Mouse (Mus musculus) midbrain, postnatal 0 days (tissue): ENCODE measurements around the gene Ipmk. TPM values are rescaled to one million over a fixed set of nuclear protein-coding genes. Genes with fewer than 3 reads are reported as not detected.
A peak's percentile ranks its signal among the peaks of the same experiment; 100 is the strongest.

ENCODE experiments used
- ATAC-seq: fragments of 200-750 bp; cut with Nextera tagmentation; 2 replicates; pipeline ENCODE4 v1.8.0; 2017; ENCODE audit warnings: moderate number of reproducible peaks, mild to moderate bottlenecking, moderate TSS enrichment, moderate library complexity; ENCODE audit not compliant: low FRiP score
- DNase-seq: peaks from one replicate; pipeline ENCODE4 v3.0.0-alpha.2; 2015; ENCODE audit warnings: low spot score
- H3K27ac ChIP-seq: fragments of 300-500 bp; sonication (generic); 2 replicates; pipeline ENCODE4 v1.5.1; 2014; ENCODE audit warnings: low read depth, mild to moderate bottlenecking, low read length, mixed read lengths
- H3K27me3 ChIP-seq: fragments of 300-500 bp; sonication (generic); 2 replicates; pipeline ENCODE4 v1.6.1; 2014; ENCODE audit warnings: low read length, control low read depth, mixed read lengths; ENCODE audit not compliant: insufficient read depth
- H3K36me3 ChIP-seq: fragments of 300-500 bp; sonication (generic); 2 replicates; pipeline ENCODE4 v1.6.1; 2014; ENCODE audit warnings: low read length, control low read depth, mixed read lengths; ENCODE audit not compliant: insufficient read depth
- H3K4me1 ChIP-seq: fragments of 300-500 bp; sonication (generic); 2 replicates; pipeline ENCODE4 v1.6.1; 2014; ENCODE audit warnings: mild to moderate bottlenecking, control low read depth, antibody characterized with exemption, low read length, mixed read lengths; ENCODE audit not compliant: insufficient read depth
- H3K4me2 ChIP-seq: fragments of 300-500 bp; sonication (generic); 2 replicates; pipeline ENCODE4 v1.6.1; 2014; ENCODE audit warnings: low read depth, mild to moderate bottlenecking, low read length, mixed read lengths; ENCODE audit not compliant: poor library complexity, severe bottlenecking
- H3K4me3 ChIP-seq: fragments of 300-500 bp; sonication (generic); 2 replicates; pipeline ENCODE4 v1.5.1; 2014; ENCODE audit warnings: low read depth, mild to moderate bottlenecking, low read length, moderate library complexity
- H3K9ac ChIP-seq: fragments of 300-500 bp; sonication (generic); replicated peaks from 2 replicates; pipeline ENCODE4 v1.6.1; 2014; ENCODE audit warnings: mild to moderate bottlenecking, low read length, moderate library complexity, mixed read lengths; ENCODE audit not compliant: poor library complexity, severe bottlenecking
- H3K9me3 ChIP-seq: fragments of 300-500 bp; sonication (generic); 2 replicates; pipeline ENCODE4 v1.6.1; 2016; ENCODE audit warnings: low read length, control low read depth
- CTCF ChIP-seq: IDR thresholded peaks from 2 replicates; pipeline ENCODE4 v1.5.1; 2016; ENCODE audit warnings: antibody characterized with exemption, mild to moderate bottlenecking
- WGBS: fragments of 180-500 bp; shearing (Covaris S2); extraction: QIAGEN DNeasy Blood & Tissue Kit; methylation state at CpG from one replicate; pipeline ENCODE4 v1.1.7; 2014; 5-methylcytosine and 5-hydroxymethylcytosine counted together
- polyA plus RNA-seq: library from polyadenylated mRNA; unstranded; fragments of >200 nt; fragmentation: Nextera tagmentation; extraction: Ambion mirVana; gene quantifications from 2 replicates; pipeline ENCODE4 v1.2.1, GENCODE M21; 2015
- total RNA-seq: library from RNA; depleted of rRNA; stranded (reverse); fragments of >200 nt; gene quantifications from 2 replicates; pipeline ENCODE4 v1.2.3, GENCODE M21; 2014

The Ipmk gene
- total and polyA plus RNA-seq, 2 experiments from 2014 or later, result 14.6 to 21.7 TPM

DNA sequence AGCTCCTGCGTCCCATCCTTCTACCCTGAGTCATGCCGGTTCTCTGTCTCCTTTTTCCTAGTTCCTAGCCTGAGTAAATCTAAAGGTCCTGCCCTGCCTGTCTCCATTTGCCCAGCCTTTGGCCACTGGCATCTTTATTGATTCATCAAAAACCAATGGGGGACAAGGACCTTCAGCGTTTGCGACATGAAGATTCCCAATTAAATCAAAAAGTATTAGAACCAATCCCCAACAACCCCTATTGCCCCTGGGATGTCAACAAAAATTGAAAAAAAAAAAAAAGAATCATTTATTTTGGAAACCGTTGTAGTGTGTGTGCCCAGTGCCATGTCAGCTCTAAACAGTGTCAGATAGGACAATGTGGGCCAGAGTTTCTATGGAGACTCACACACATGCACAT is 41.7 kb downstream of the Ipmk start:
- no peak overlapping the region for H3K4me2 ChIP-seq
- no peak overlapping the region for H3K27ac ChIP-seq
- TF ChIP-seq CTCF, result no peak
- H3K27me3 ChIP-seq, result no peaks in the 10 kb centered on the region
- ATAC-seq (no peak), DNase-seq (no peak)
- no peaks in the 10 kb centered on the region for H3K36me3 ChIP-seq
- 0 out of 2 replicates have a peak, but pooled peaks cover 5% of the 10 kb centered on the region for H3K9me3 ChIP-seq
- 94% methylated on average over 5 of the region's 5 CpGs for WGBS
- H3K9ac ChIP-seq, result no peak overlapping the region
- no peak overlapping the region for H3K4me3 ChIP-seq
- no peaks in the 10 kb centered on the region for H3K4me1 ChIP-seq

DNA sequence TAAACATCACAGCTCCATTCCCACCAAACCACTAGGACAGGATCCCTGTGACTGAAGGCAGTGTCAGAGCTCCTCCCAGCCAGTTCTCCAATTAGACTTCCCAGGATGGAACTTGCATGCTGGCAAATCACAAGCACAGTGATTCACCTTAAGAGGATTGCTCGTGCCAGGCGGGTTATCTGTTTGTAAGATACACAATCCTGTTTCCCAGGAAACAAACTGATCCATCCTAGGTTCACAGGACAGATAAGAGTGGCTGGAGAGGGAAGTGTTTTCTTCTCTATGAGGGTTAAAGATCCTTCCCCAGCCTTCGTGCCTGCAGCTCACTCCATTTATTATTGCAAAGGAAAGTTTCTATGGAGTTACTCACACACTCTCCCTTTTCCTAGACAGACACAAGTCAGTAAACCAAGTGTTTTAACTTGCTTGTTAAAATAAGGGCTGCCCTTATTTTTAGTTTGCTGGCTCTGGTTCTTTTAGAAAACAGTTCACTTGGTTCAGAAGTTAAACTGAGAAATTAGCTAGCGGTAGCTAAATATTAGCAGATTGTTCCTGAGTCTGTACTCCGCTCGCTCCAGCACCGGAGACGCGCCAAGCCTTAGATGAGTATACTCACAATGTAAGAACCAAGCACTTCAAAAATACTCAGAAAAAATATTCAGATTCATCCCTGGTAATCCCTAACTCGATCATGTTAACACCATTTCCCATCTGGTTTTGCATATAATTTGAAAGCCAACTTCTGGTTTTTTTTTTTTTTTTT is 51.0 kb downstream of the Ipmk start:
- WGBS, result 74% methylated on average over 10 of the region's 10 CpGs
- no peak for TF ChIP-seq CTCF
- no peaks in the 10 kb centered on the region for H3K9me3 ChIP-seq
- no peaks in the 10 kb centered on the region for H3K36me3 ChIP-seq
- H3K4me3 ChIP-seq, result no peak overlapping the region
- ATAC-seq (no peak), DNase-seq (no peak)
- H3K27ac ChIP-seq, result no peak overlapping the region
- H3K27me3 ChIP-seq, result no peaks in the 10 kb centered on the region
- H3K9ac ChIP-seq, result no peak overlapping the region
- H3K4me2 ChIP-seq, result no peak overlapping the region
- H3K4me1 ChIP-seq, result no peaks in the 10 kb centered on the region

DNA sequence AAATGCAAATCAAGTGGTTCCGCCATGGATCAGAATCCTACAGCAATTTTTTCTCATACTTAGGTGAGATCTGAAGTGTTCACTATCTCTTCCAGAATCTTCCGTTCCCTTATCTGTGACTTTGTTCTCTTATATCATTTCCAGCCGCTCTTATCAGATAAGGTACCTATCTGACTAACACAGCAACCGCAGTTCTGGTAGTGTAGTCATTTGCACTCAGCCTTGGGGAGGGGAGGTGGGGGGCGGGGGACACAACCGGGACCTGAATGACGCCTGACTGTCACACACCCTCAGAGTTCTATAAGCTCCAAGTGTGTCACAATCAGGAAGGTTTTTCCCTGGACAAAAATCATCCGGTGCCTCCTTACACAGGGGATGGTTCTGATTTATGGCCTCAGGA is 51.8 kb downstream of the Ipmk start:
- Histone ChIP-seq H3K27me3 (no peaks in the 10 kb centered on the region), H3K4me3 (no peak overlapping the region), H3K36me3 (no peaks in the 10 kb centered on the region), H3K9ac (no peak overlapping the region), H3K4me2 (no peak overlapping the region), H3K27ac (no peak overlapping the region), H3K9me3 (no peaks in the 10 kb centered on the region), H3K4me1 (no peaks in the 10 kb centered on the region)
- ATAC-seq, result no peak
- WGBS, result 78% methylated on average over 8 of the region's 8 CpGs
- TF ChIP-seq CTCF, result no peak
- no peak for DNase-seq

DNA sequence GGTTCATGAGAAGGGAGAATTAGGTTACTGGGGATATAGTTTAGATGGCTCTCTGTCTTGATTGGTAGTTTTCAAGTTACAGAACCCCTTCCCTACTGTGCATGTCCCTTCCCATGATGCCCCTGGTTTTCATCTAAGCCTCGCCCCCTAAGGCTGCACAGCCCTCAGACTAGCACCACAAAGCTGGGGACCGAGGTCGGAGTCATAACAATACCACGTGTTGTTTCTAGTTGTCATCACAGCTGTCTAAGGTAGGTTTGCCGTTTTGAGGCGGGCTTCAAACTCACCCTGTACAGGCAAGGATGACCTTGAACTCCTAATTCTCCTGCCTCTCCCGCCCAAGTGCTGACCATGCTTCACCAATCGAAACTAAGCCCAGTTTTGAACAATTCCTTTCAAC is 52.4 kb downstream of the Ipmk start:
- Histone ChIP-seq H3K4me2 (no peak overlapping the region), H3K4me3 (no peak overlapping the region), H3K36me3 (no peaks in the 10 kb centered on the region), H3K9ac (no peak overlapping the region), H3K9me3 (no peaks in the 10 kb centered on the region), H3K27me3 (no peaks in the 10 kb centered on the region), H3K27ac (no peak overlapping the region), H3K4me1 (no peaks in the 10 kb centered on the region)
- DNase-seq (no peak), ATAC-seq (no peak)
- WGBS, result 82% methylated on average over 8 of the region's 8 CpGs
- no peak for TF ChIP-seq CTCF

DNA sequence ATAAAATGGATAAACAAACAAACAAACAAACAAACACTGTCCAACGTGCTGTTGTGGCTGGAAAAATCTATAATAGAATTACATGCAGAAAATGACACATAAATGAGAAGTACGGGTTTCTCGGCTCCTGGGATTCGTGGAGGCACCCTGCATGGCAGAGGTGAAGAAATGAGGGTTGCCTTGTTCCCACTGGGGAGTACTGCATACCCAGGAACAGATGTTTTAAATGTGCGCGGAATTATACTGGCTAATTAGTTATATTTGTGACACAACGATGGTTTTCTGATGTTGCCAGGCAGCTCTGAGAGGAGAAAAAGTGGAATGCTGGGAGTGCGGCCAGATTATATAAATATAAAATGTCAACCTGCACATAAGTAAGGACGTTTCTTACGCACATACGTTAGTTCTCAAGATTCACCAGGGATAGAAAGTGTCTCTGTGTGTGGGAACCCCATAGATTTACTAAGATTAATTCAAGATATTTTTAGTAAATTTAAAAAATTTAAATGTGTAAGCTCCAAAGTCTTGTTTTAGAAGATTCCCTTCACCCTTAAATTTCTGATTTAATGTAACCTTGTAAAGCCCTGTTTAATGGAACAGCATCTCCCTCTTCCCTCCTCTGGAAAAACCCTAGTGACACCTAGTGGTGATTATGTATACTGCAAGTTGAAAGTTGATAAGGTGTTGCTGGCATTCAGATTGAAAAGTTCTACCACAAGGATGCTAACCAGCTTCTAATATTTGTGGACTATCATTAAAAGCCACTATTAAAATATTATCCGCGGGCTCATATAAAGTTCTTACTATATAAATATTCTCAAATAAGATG is 53.5 kb downstream of the Ipmk start:
- Histone ChIP-seq H3K4me1 (no peaks in the 10 kb centered on the region), H3K27ac (no peak overlapping the region), H3K4me3 (no peak overlapping the region), H3K4me2 (no peak overlapping the region), H3K36me3 (no peaks in the 10 kb centered on the region), H3K27me3 (no peaks in the 10 kb centered on the region), H3K9ac (no peak overlapping the region), H3K9me3 (no peaks in the 10 kb centered on the region)
- ATAC-seq, result no peak
- peak; percentile 84 for DNase-seq
- WGBS, result 65% methylated on average over 13 of the region's 13 CpGs
- TF ChIP-seq CTCF, result peak; percentile 97

DNA sequence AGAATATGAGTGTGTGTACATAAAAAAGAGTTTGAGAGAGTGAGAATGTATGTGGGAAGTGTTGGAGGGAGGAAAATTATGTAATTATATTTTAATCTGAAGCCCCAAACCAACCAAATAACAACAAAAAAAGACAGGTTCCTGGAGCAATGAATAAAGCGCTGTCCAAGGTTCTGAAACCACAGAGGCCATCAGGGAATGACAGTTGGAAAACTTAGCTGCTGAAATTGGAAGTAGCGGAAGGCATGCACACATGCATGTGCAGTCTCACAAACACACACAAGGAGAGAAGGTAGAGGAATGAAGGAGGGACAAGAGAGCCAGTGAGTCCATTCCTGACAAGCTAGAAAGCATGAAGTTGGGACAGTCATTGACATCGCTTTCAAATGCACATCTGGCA is 56.1 kb downstream of the Ipmk start:
- ATAC-seq (no peak), DNase-seq (no peak)
- WGBS, result 64% methylated on average over 3 of the region's 3 CpGs
- Histone ChIP-seq H3K27me3 (no peaks in the 10 kb centered on the region), H3K9me3 (no peaks in the 10 kb centered on the region), H3K4me3 (no peak overlapping the region), H3K9ac (no peak overlapping the region), H3K36me3 (no peaks in the 10 kb centered on the region), H3K4me1 (no peaks in the 10 kb centered on the region), H3K4me2 (no peak overlapping the region), H3K27ac (no peak overlapping the region)
- no peak for TF ChIP-seq CTCF
